Mouse (Mus musculus): ENCODE results near the gene Leng8.
"Not testable (repeated sequence)": the region's sequence is repeated elsewhere in the genome, so short reads cannot be mapped to it uniquely, and the experiment has no call there.

Gene Leng8

GRCm38 (mm10) chr7:4146241-4147180, 9.7 kb downstream of the Leng8 start:
- DNase-seq (ENCODE audit: low read depth in 1 of 2, low spot score in 2 of 2): no peak

GRCm38 (mm10) chr7:4147371-4147770, 10.5 kb downstream of the Leng8 start:
- no peak for DNase-seq (ENCODE audit: low read depth in 1 of 2, low spot score in 2 of 2)

- DNase-seq (ENCODE audit: low read depth in 1 of 2, low spot score in 2 of 2): no peak
Observed at GRCm38 (mm10) chr7:4147836-4148235, 11.0 kb downstream of the Leng8 start.

GRCm38 (mm10) chr7:4148341-4149208, 11.7 kb downstream of the Leng8 start:
- DNase-seq (ENCODE audit: low read depth in 1 of 2, low spot score in 2 of 2): no peak

- peak; percentile 49 to 76 for DNase-seq (ENCODE audit: low read depth in 1 of 2, low spot score in 2 of 2)
Observed at GRCm38 (mm10) chr7:4149209-4150054, 12.6 kb downstream of the Leng8 start.

GRCm38 (mm10) chr7:4150059-4150541, 13.3 kb downstream of the Leng8 start, which contains the start of gene Leng9:
Gene Leng9 (minus strand): TSS chr7:4150374.
- no peak for DNase-seq (ENCODE audit: low read depth in 1 of 2, low spot score in 2 of 2)

- DNase-seq (ENCODE audit: low read depth in 1 of 2, low spot score in 2 of 2): no peak
Observed at GRCm38 (mm10) chr7:4150811-4151221, 14.0 kb downstream of the Leng8 start.

- DNase-seq (ENCODE audit: low read depth in 1 of 2, low spot score in 2 of 2): no peak
Observed at GRCm38 (mm10) chr7:4151241-4151640, 14.4 kb downstream of the Leng8 start.

GRCm38 (mm10) chr7:4154356-4154755, 17.5 kb downstream of the Leng8 start:
- no peak for DNase-seq (ENCODE audit: low read depth in 1 of 2, low spot score in 2 of 2)

GRCm38 (mm10) chr7:4154976-4155375, 18.1 kb downstream of the Leng8 start:
- DNase-seq (ENCODE audit: low read depth in 1 of 2, low spot score in 2 of 2): no peak

GRCm38 (mm10) chr7:4161596-4161995, 24.8 kb downstream of the Leng8 start:
- not testable (repeated sequence) for DNase-seq (ENCODE audit: low read depth in 1 of 2, low spot score in 2 of 2)

GRCm38 (mm10) chr7:4163571-4164072, 26.8 kb downstream of the Leng8 start:
- no peak for DNase-seq (ENCODE audit: low read depth in 1 of 2, low spot score in 2 of 2)

GRCm38 (mm10) chr7:4164090-4164910, 27.5 kb downstream of the Leng8 start, which contains the start of gene Cdc42ep5:
Gene Cdc42ep5 (minus strand): TSS chr7:4164860.
- no peak for DNase-seq (ENCODE audit: low read depth in 1 of 2, low spot score in 2 of 2)

GRCm38 (mm10) chr7:4165286-4165685, 28.4 kb downstream of the Leng8 start:
- DNase-seq (ENCODE audit: low read depth in 1 of 2, low spot score in 2 of 2): no peak

- no peak for DNase-seq (ENCODE audit: low read depth in 1 of 2, low spot score in 2 of 2)
Observed at GRCm38 (mm10) chr7:4167098-4167497, 30.3 kb downstream of the Leng8 start.

- DNase-seq (ENCODE audit: low read depth in 1 of 2, low spot score in 2 of 2): no peak
Observed at GRCm38 (mm10) chr7:4170193-4170938, 33.5 kb downstream of the Leng8 start.

GRCm38 (mm10) chr7:4178438-4178837, 41.6 kb downstream of the Leng8 start:
- no peak for DNase-seq (ENCODE audit: low read depth in 1 of 2, low spot score in 2 of 2)

Measured in monocyte, adult 2 months (primary cell).